In genomic region chr10:70983036-70983670, GRCm38 (mm10) we compare ENCODE assay signal across 12 mouse cellular contexts.
"Had no signal": no experiment of that assay in that cellular context is flagged by ENCODE, and none has a peak within 500 bp of the region (broad histone marks: within the 10 kb centered on the region; RNA-seq: fewer than 3 reads in every experiment).

No protein-coding gene starts in this region.

- H3K4me1 ChIP-seq: intestine, embryonic 15.5 days; liver, embryonic 13.5 days; lung, embryonic 15.5 days; neural tube, embryonic 15.5 days had no signal

- H3K27me3 ChIP-seq: intestine, embryonic 15.5 days; kidney, embryonic 15.5 days; liver, embryonic 13.5 days; lung, embryonic 15.5 days; neural tube, embryonic 15.5 days had no signal

- H3K4me2 ChIP-seq: intestine, embryonic 15.5 days; kidney, embryonic 15.5 days; liver, embryonic 13.5 days; lung, embryonic 15.5 days; neural tube, embryonic 15.5 days had no signal

- DNase-seq: kidney, postnatal 14 days; liver; liver, embryonic 13.5 days; liver, postnatal 0 days; midbrain, embryonic 14.5 days; thymus, postnatal 36 days had no signal

- H3K36me3 ChIP-seq: intestine, embryonic 15.5 days; kidney, embryonic 15.5 days; liver, embryonic 13.5 days; lung, embryonic 15.5 days; neural tube, embryonic 15.5 days had no signal

- H3K4me3 ChIP-seq: intestine, embryonic 15.5 days; kidney, embryonic 15.5 days; left cerebral cortex, adult 2 months; liver, embryonic 13.5 days; lung, embryonic 15.5 days; myocyte; neural tube, embryonic 15.5 days had no signal

- H3K27ac ChIP-seq: intestine, embryonic 15.5 days; kidney, embryonic 15.5 days; left cerebral cortex, adult 2 months; liver, embryonic 13.5 days; lung, embryonic 15.5 days; neural tube, embryonic 15.5 days had no signal

- H3K9ac ChIP-seq: intestine, embryonic 15.5 days; kidney, embryonic 15.5 days; liver, embryonic 13.5 days; liver, postnatal 0 days; lung, embryonic 15.5 days; neural tube, embryonic 15.5 days had no signal

- ATAC-seq: intestine, embryonic 15.5 days; liver, postnatal 0 days had no signal

- H3K9me3 ChIP-seq: intestine, embryonic 15.5 days; kidney, embryonic 15.5 days; lung, embryonic 15.5 days; neural tube, embryonic 15.5 days had no signal
